Mouse (Mus musculus) liver, embryonic 14.5 days (tissue): ENCODE measurements around the gene Snap25. TPM values are rescaled to one million over a fixed set of nuclear protein-coding genes. Genes with fewer than 3 reads are reported as not detected.
A peak's percentile ranks its signal among the peaks of the same experiment; 100 is the strongest.

Experiments used
- ATAC-seq: fragments of 200-750 bp; cut with Nextera tagmentation; 2 replicates; pipeline ENCODE4 v1.8.0; 2017; ENCODE audit warnings: moderate number of reproducible peaks, mild to moderate bottlenecking, moderate library complexity; ENCODE audit not compliant: insufficient read depth
- DNase-seq, 3 experiments: peaks; one replicate each; pipeline ENCODE4 v3.0.0-alpha.2; 2012 to 2013; ENCODE audit warnings: low read depth in 3 of 3, low spot score in 3 of 3
- H3K27ac ChIP-seq: fragments of 300-500 bp; sonication (generic); 2 replicates; pipeline ENCODE4 v1.5.1; 2014; ENCODE audit warnings: moderate library complexity, mild to moderate bottlenecking, control low read depth, inconsistent platforms
- H3K27me3 ChIP-seq: fragments of 300-500 bp; sonication (generic); 2 replicates; pipeline ENCODE4 v1.6.1; 2014; ENCODE audit warnings: mild to moderate bottlenecking, low read length, moderate library complexity; ENCODE audit not compliant: control insufficient read depth, insufficient read depth
- H3K36me3 ChIP-seq: fragments of 300-500 bp; sonication (generic); replicated peaks from 2 replicates; pipeline ENCODE4 v1.6.1; 2014; ENCODE audit warnings: low read depth; ENCODE audit not compliant: control insufficient read depth, insufficient read depth
- H3K4me1 ChIP-seq, 2 experiments: fragments of 200-500 bp in 1 of 2; fragments of 300-500 bp in 1 of 2; sonication (generic) in 1 of 2; replicated peaks; 2 replicates each; pipeline ENCODE4 v1.6.1; 2012 to 2014; ENCODE audit warnings: antibody characterized with exemption in 1 of 2, inconsistent platforms in 1 of 2, low read length in 1 of 2; ENCODE audit not compliant: control insufficient read depth in 2 of 2, insufficient read depth in 2 of 2
- H3K4me2 ChIP-seq: fragments of 300-500 bp; sonication (generic); 2 replicates; pipeline ENCODE4 v1.6.1; 2014; ENCODE audit warnings: low read depth, mild to moderate bottlenecking, control low read depth, moderate library complexity
- H3K4me3 ChIP-seq, 2 experiments: fragments of 200-500 bp in 1 of 2; fragments of 300-500 bp in 1 of 2; sonication (generic) in 1 of 2; 2 replicates each; pipeline ENCODE4 v1.5.1; 2012 to 2014; ENCODE audit warnings: low read depth in 2 of 2, low read length in 2 of 2, mild to moderate bottlenecking in 2 of 2, control low read depth in 1 of 2, inconsistent platforms in 1 of 2, moderate library complexity in 1 of 2; ENCODE audit not compliant: insufficient read depth in 1 of 2
- H3K9ac ChIP-seq: fragments of 300-500 bp; sonication (generic); replicated peaks from 2 replicates; pipeline ENCODE4 v1.6.1; 2014; ENCODE audit warnings: mild to moderate bottlenecking, control low read depth, moderate library complexity
- H3K9me3 ChIP-seq: fragments of 300-500 bp; sonication (generic); 2 replicates; pipeline ENCODE4 v1.6.1; 2016; ENCODE audit warnings: low read length, mixed read lengths; ENCODE audit not compliant: control insufficient read depth
- CTCF ChIP-seq: IDR thresholded peaks from 2 replicates; pipeline ENCODE4 v1.5.1; 2016; ENCODE audit warnings: antibody characterized with exemption, low read depth, control low read depth
- EP300 ChIP-seq: IDR thresholded peaks from 2 replicates; pipeline ENCODE4 v1.6.1; 2016; ENCODE audit warnings: antibody characterized with exemption, low read depth
- WGBS: fragments of 180-500 bp; shearing (Covaris S2); extraction: QIAGEN DNeasy Blood & Tissue Kit; methylation state at CpG from one replicate; pipeline ENCODE4 v1.1.7; 2014; ENCODE audit not compliant: insufficient replicate concordance; 5-methylcytosine and 5-hydroxymethylcytosine counted together
- polyA plus RNA-seq, 2 experiments: library from polyadenylated mRNA; depleted of rRNA in 1 of 2; stranded (reverse) in 1 of 2; unstranded in 1 of 2; fragments of >200 nt; fragmentation: Nextera tagmentation in 1 of 2; extraction: Ambion mirVana in 1 of 2; gene quantifications; 2 replicates each; pipeline versions ENCODE4 v1.2.1 to v1.2.3; 2012 to 2014

Snap25 gene
- polyA plus RNA-seq, 2 experiments: 0.06 TPM; not detected in 1

GRCm38 (mm10) chr2:136711746-136712440, 1.4 kb upstream of the Snap25 start:
- Histone ChIP-seq H3K27ac (no peak overlapping the region), H3K4me1 (no peaks in the 10 kb centered on the region), H3K9ac (no peak overlapping the region), H3K4me3 (no peak overlapping the region), H3K4me2 (no peak overlapping the region), H3K9me3 (no peaks in the 10 kb centered on the region), H3K36me3 (no peaks in the 10 kb centered on the region), H3K27me3 (peaks cover 8% of the 10 kb centered on the region; the same call in 1 of the 2 replicates)
- 5% methylated on average over 24 of the region's 28 CpGs for WGBS
- ATAC-seq: no peak
- TF ChIP-seq CTCF: no peak
- no peak for TF ChIP-seq EP300
- no peak for DNase-seq

GRCm38 (mm10) chr2:136712441-136713015, 725 bp upstream of the Snap25 start:
- no peaks in the 10 kb centered on the region for H3K36me3 ChIP-seq
- TF ChIP-seq EP300 (no peak), CTCF (no peak)
- ATAC-seq (no peak), DNase-seq (no peak)
- no peak overlapping the region for H3K4me2 ChIP-seq
- WGBS: 3% methylated on average over 13 of the region's 13 CpGs
- no peak overlapping the region for H3K27ac ChIP-seq
- H3K9ac ChIP-seq: no peak overlapping the region
- H3K27me3 ChIP-seq: peaks cover 8% of the 10 kb centered on the region; the same call in 1 of the 2 replicates
- no peak overlapping the region for H3K4me3 ChIP-seq
- H3K4me1 ChIP-seq: no peaks in the 10 kb centered on the region
- no peaks in the 10 kb centered on the region for H3K9me3 ChIP-seq

GRCm38 (mm10) chr2:136714008-136714411, 757 bp downstream of the Snap25 start:
- no peak overlapping the region for H3K4me3 ChIP-seq
- no peaks in the 10 kb centered on the region for H3K36me3 ChIP-seq
- DNase-seq: peak; percentile 3 to 19 (median 17)
- 2% methylated on average over 22 of the region's 22 CpGs for whole genome bisulfite sequencing
- no peaks in the 10 kb centered on the region for H3K4me1 ChIP-seq
- ATAC-seq: no peak
- H3K27me3 ChIP-seq: peaks cover 8% of the 10 kb centered on the region; the same call in 1 of the 2 replicates
- TF ChIP-seq CTCF (no peak), EP300 (no peak)
- H3K9me3 ChIP-seq: no peaks in the 10 kb centered on the region
- no peak overlapping the region for H3K9ac ChIP-seq
- no peak overlapping the region for H3K4me2 ChIP-seq
- no peak overlapping the region for H3K27ac ChIP-seq

GRCm38 (mm10) chr2:136715531-136715930, 2.3 kb downstream of the Snap25 start:
- 51% methylated on average over 5 of the region's 5 CpGs for WGBS
- no peak overlapping the region for H3K4me2 ChIP-seq
- no peak overlapping the region for H3K4me3 ChIP-seq
- H3K36me3 ChIP-seq: no peaks in the 10 kb centered on the region
- H3K9ac ChIP-seq: no peak overlapping the region
- peaks cover 8% of the 10 kb centered on the region; the same call in 1 of the 2 replicates for H3K27me3 ChIP-seq
- ATAC-seq (no peak), DNase-seq (no peak)
- H3K9me3 ChIP-seq: no peaks in the 10 kb centered on the region
- TF ChIP-seq EP300 (no peak), CTCF (no peak)
- H3K27ac ChIP-seq: no peak overlapping the region
- H3K4me1 ChIP-seq: no peaks in the 10 kb centered on the region

- Histone ChIP-seq H3K4me3 (no peak overlapping the region), H3K27ac (no peak overlapping the region), H3K36me3 (no peaks in the 10 kb centered on the region), H3K4me2 (no peak overlapping the region), H3K27me3 (peaks cover 8% of the 10 kb centered on the region; the same call in 1 of the 2 replicates), H3K9ac (no peak overlapping the region), H3K4me1 (no peaks in the 10 kb centered on the region), H3K9me3 (no peaks in the 10 kb centered on the region)
- TF ChIP-seq CTCF (no peak), EP300 (no peak)
- DNase-seq: no peak
- no peak for ATAC-seq
- 69% methylated on average over 1 of the region's 1 CpGs for WGBS
These were observed 3.1 kb downstream of the Snap25 start for GRCm38 (mm10) chr2:136716400-136716799.
